Mouse (Mus musculus): ENCODE data around the gene Zfp341. TPM values are rescaled to one million over a fixed set of nuclear protein-coding genes. Genes with fewer than 3 reads are reported as not detected.

Zfp341 gene
- 1.3 and 1.4 TPM in 2 replicates for polyA plus RNA-seq (2016; fragmentation: Nextera tagmentation; extraction: Ambion mirVana)

GRCm38 (mm10) chr2:154613118-154614115 lies at the start of gene Zfp341, which contains the start of gene 4930519P11Rik:
Gene Zfp341 (plus strand): TSS chr2:154613297.
Gene 4930519P11Rik (minus strand): TSS chr2:154613437.
- Histone ChIP-seq H3K4me3 (peak within 1 kb of the TSS; percentile 60), H3K27ac (peak within 1 kb of the TSS; percentile 98), H3K4me1 (replicated peaks) (peaks cover 40% of the 10 kb centered on the region), H3K36me3 (0 out of 2 replicates have a peak, but pooled peaks cover 3% of the 10 kb centered on the region), H3K9me3 (no peaks in the 10 kb centered on the region), H3K27me3 (ENCODE audit: insufficient read depth, poor library complexity, severe bottlenecking) (no peaks in the 10 kb centered on the region)
- peak; percentile 92 for DNase-seq (ENCODE audit: low spot score)
- under 1% methylated on average over 97 of the region's 98 CpGs for WGBS

GRCm38 (mm10) chr2:154563612-154564170 lies 49.4 kb upstream of the Zfp341 start:
- DNase-seq (ENCODE audit: low spot score): no peak
- 92% methylated on average over 22 of the region's 22 CpGs for WGBS
- Histone ChIP-seq H3K27ac (no peak overlapping the region), H3K9me3 (no peaks in the 10 kb centered on the region), H3K4me3 (no peak overlapping the region), H3K27me3 (ENCODE audit: insufficient read depth, poor library complexity, severe bottlenecking) (no peaks in the 10 kb centered on the region), H3K36me3 (peaks cover 78% of the 10 kb centered on the region), H3K4me1 (replicated peaks) (peaks cover 72% of the 10 kb centered on the region)

- Histone ChIP-seq H3K4me1 (replicated peaks) (peaks cover 72% of the 10 kb centered on the region), H3K36me3 (peaks cover 63% of the 10 kb centered on the region), H3K4me3 (no peak overlapping the region), H3K27me3 (ENCODE audit: insufficient read depth, poor library complexity, severe bottlenecking) (no peaks in the 10 kb centered on the region), H3K9me3 (no peaks in the 10 kb centered on the region), H3K27ac (peak overlapping the region; percentile 70)
- DNase-seq (ENCODE audit: low spot score): no peak
- WGBS: 74% methylated on average over 3 of the region's 3 CpGs
These were observed 47.5 kb upstream of the Zfp341 start for GRCm38 (mm10) chr2:154565562-154565961.

- H3K4me3 ChIP-seq: peak overlapping the region; percentile 32
- 59% methylated on average over 8 of the region's 8 CpGs for WGBS
- peaks cover 52% of the 10 kb centered on the region for H3K36me3 ChIP-seq
- no peak for DNase-seq (ENCODE audit: low spot score)
- H3K9me3 ChIP-seq: no peaks in the 10 kb centered on the region
- H3K27ac ChIP-seq: peak overlapping the region; percentile 70
- H3K4me1 ChIP-seq (replicated peaks): peaks cover 73% of the 10 kb centered on the region
- no peaks in the 10 kb centered on the region for H3K27me3 ChIP-seq (ENCODE audit: insufficient read depth, poor library complexity, severe bottlenecking)
These were observed 46.5 kb upstream of the Zfp341 start for GRCm38 (mm10) chr2:154566641-154567040.

GRCm38 (mm10) chr2:154567766-154568165 lies 45.3 kb upstream of the Zfp341 start:
- H3K4me1 ChIP-seq (replicated peaks): peaks cover 76% of the 10 kb centered on the region
- peaks cover 41% of the 10 kb centered on the region for H3K36me3 ChIP-seq
- no peaks in the 10 kb centered on the region for H3K27me3 ChIP-seq (ENCODE audit: insufficient read depth, poor library complexity, severe bottlenecking)
- 77% methylated on average over 2 of the region's 2 CpGs for WGBS
- no peak for DNase-seq (ENCODE audit: low spot score)
- peak overlapping the region; percentile 90 for H3K4me3 ChIP-seq
- peak overlapping the region; percentile 97 for H3K27ac ChIP-seq
- H3K9me3 ChIP-seq: no peaks in the 10 kb centered on the region

GRCm38 (mm10) chr2:154568329-154569070 lies 44.6 kb upstream of the Zfp341 start:
- Histone ChIP-seq H3K9me3 (no peaks in the 10 kb centered on the region), H3K36me3 (peaks cover 34% of the 10 kb centered on the region), H3K27me3 (ENCODE audit: insufficient read depth, poor library complexity, severe bottlenecking) (no peaks in the 10 kb centered on the region), H3K27ac (peak overlapping the region; percentile 97), H3K4me3 (peak overlapping the region; percentile 90), H3K4me1 (replicated peaks) (peaks cover 76% of the 10 kb centered on the region)
- peak; percentile 62 for DNase-seq (ENCODE audit: low spot score)
- WGBS: 22% methylated on average over 10 of the region's 10 CpGs

- no peaks in the 10 kb centered on the region for H3K9me3 ChIP-seq
- WGBS: under 1% methylated on average over 70 of the region's 70 CpGs
- peak overlapping the region; percentile 97 for H3K27ac ChIP-seq
- peaks cover 79% of the 10 kb centered on the region for H3K4me1 ChIP-seq (replicated peaks)
- peak overlapping the region; percentile 90 for H3K4me3 ChIP-seq
- DNase-seq (ENCODE audit: low spot score): peak; percentile 72
- H3K27me3 ChIP-seq (ENCODE audit: insufficient read depth, poor library complexity, severe bottlenecking): no peaks in the 10 kb centered on the region
- H3K36me3 ChIP-seq: peaks cover 27% of the 10 kb centered on the region
These were observed 43.9 kb upstream of the Zfp341 start for GRCm38 (mm10) chr2:154569071-154569748.

- under 1% methylated on average over 44 of the region's 44 CpGs for WGBS
- Histone ChIP-seq H3K27me3 (ENCODE audit: insufficient read depth, poor library complexity, severe bottlenecking) (no peaks in the 10 kb centered on the region), H3K9me3 (no peaks in the 10 kb centered on the region), H3K27ac (peak within 1 kb of the TSS; percentile 97), H3K4me3 (peak within 1 kb of the TSS; percentile 90), H3K4me1 (replicated peaks) (peaks cover 76% of the 10 kb centered on the region), H3K36me3 (peaks cover 20% of the 10 kb centered on the region)
- DNase-seq (ENCODE audit: low spot score): peak; percentile 99
These were observed 43.2 kb upstream of the Zfp341 start, which contains the start of gene E2f1 for GRCm38 (mm10) chr2:154569836-154570286. Gene E2f1 (minus strand): TSS chr2:154569892.

- Histone ChIP-seq H3K4me3 (peak overlapping the region; percentile 90), H3K36me3 (peaks cover 13% of the 10 kb centered on the region), H3K9me3 (no peaks in the 10 kb centered on the region), H3K27ac (peak overlapping the region; percentile 97), H3K27me3 (ENCODE audit: insufficient read depth, poor library complexity, severe bottlenecking) (no peaks in the 10 kb centered on the region), H3K4me1 (replicated peaks) (peaks cover 68% of the 10 kb centered on the region)
- DNase-seq (ENCODE audit: low spot score): no peak
- 77% methylated on average over 4 of the region's 4 CpGs for WGBS
These were observed 42.4 kb upstream of the Zfp341 start for GRCm38 (mm10) chr2:154570666-154571065.

GRCm38 (mm10) chr2:154571266-154571665 lies 41.8 kb upstream of the Zfp341 start:
- Histone ChIP-seq H3K27ac (peak overlapping the region; percentile 97), H3K4me3 (no peak overlapping the region), H3K9me3 (no peaks in the 10 kb centered on the region), H3K4me1 (replicated peaks) (peaks cover 66% of the 10 kb centered on the region), H3K36me3 (peaks cover 7% of the 10 kb centered on the region), H3K27me3 (ENCODE audit: insufficient read depth, poor library complexity, severe bottlenecking) (no peaks in the 10 kb centered on the region)
- 74% methylated on average over 4 of the region's 4 CpGs for WGBS
- DNase-seq (ENCODE audit: low spot score): no peak

GRCm38 (mm10) chr2:154571976-154572375 lies 41.1 kb upstream of the Zfp341 start:
- Histone ChIP-seq H3K4me3 (no peak overlapping the region), H3K36me3 (peaks cover 7% of the 10 kb centered on the region; the same call in 1 of the 2 replicates), H3K9me3 (no peaks in the 10 kb centered on the region), H3K27ac (0 out of 2 replicates have a peak overlapping the region, but pooled peaks have one; percentile 36), H3K4me1 (replicated peaks) (peaks cover 66% of the 10 kb centered on the region), H3K27me3 (ENCODE audit: insufficient read depth, poor library complexity, severe bottlenecking) (no peaks in the 10 kb centered on the region)
- WGBS: 82% methylated on average over 8 of the region's 8 CpGs
- DNase-seq (ENCODE audit: low spot score): no peak

GRCm38 (mm10) chr2:154572996-154573395 lies 40.1 kb upstream of the Zfp341 start:
- Histone ChIP-seq H3K4me1 (replicated peaks) (peaks cover 66% of the 10 kb centered on the region), H3K27me3 (ENCODE audit: insufficient read depth, poor library complexity, severe bottlenecking) (no peaks in the 10 kb centered on the region), H3K36me3 (peaks cover 2% of the 10 kb centered on the region; the same call in 1 of the 2 replicates), H3K9me3 (no peaks in the 10 kb centered on the region), H3K27ac (0 out of 2 replicates have a peak overlapping the region, but pooled peaks have one; percentile 29), H3K4me3 (no peak overlapping the region)
- 82% methylated on average over 3 of the region's 3 CpGs for WGBS
- no peak for DNase-seq (ENCODE audit: low spot score)

Measured in hindbrain, embryonic 10.5 days (tissue).